Mouse (Mus musculus): Measurements from ENCODE around the gene Ccdc33.

Gene Ccdc33

DNA sequence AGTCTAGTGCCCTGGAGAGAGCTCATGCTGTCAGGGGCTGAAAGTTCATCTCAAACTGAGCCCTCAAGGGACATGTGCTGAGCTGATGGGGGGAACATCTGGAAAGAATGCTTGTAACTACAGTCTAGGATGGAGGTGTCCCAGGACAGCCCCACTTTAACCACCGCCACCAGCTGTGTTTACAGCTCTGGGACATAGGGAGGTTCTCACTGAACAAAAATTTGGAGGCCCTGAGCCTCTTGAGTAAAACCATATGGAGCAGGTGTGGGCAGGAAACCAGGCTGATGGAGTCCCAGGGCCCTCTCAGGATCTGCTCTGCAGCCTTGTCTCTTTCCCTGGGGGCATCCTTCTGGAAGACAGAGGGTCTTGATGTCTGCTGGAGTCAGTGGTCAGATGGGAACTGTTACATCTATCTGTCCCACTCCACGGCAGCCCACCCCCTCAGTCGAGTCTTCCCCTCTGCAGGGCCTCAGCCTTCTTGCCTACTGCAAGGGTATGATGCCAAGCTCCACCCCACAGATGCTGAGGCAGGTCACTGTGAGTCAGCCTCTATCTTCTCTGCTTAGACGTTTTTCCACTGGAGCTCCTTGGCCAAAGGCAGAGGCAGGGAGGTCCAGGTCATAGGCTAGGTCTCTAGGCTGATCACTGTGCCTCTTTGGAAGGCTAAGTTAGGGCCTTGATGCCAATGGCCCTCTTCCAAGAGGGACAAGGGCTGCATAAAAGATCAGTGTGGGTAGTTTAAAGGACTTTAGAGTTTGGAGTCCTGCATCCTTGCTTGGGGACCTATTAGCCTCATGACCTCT lies 26.8 kb downstream of the Ccdc33 start:
- DNase-seq (ENCODE audit: low spot score) = no peak

DNA sequence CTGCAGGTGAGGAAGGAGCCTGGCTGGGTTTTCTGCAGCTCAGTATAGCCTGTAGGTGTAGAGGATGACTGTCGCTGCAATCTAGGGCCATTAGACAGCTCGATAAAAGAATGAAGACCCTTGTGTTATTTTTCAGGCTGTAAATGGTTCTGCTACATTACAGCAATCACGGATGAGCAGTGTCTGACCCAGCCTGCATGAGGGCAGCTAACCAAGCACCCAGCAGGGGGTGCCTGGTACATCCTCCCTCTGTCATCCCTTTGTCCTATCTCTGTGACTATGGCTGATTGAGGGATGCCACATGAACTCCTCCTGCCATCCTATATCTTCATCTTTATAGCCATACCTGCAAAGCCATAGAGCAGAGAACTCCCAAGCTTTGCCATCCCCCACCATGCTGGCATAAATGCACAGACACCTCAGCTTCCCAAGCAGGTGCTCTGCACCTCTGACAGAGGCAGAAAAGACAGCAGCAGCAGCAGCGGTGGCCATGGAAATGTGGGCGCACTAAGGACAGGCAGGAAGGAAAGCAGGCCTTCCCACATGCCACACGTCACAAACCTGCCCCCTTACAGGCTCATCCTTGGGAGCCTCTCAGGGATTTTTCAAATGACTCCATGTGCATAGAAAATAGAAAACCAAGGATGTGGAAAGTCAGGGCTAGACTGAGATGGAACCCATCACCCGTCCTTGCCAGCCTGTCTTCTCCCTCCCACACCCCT lies 31.2 kb downstream of the Ccdc33 start:
- no peak for DNase-seq (ENCODE audit: low spot score)

DNA sequence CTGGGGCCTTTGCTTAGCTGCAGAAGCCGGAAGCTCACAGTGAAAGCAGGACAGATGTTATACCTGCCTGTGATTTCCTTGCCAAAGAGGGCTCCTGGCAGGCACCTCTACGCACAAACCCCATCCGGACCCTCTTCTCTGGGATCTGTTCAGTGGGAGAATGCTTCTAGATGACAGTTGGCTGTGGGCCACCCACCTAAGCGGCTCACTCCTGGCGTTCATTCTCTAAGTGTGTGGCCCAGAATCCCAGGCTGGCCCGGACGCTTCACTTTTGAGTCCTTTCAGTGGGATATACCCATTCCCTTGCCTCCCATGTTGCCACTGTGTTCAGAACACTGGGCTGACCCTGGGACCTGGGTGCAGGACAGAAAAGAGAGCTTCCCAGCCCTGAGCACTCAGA lies 31.8 kb downstream of the Ccdc33 start:
- no peak for DNase-seq (ENCODE audit: low spot score)

DNA sequence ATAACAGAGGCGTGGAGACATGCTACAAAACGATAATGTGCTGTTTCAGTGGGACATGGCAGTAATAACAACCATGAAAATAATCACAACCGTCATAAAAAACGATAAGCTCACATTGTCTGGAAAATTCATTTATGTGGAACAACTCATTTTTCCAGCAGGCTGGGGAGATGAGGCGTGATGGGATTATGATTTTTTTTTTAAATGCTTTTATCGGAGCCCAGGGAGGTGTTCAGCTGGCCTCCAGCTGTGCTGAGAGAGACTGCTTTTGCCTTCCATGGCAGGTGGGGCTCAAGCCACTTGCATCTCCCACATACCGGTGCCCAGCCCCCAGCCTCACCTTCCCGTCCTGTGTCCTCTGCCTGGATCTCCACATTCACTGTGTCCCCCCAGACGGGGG lies 32.4 kb downstream of the Ccdc33 start:
- no peak for DNase-seq (ENCODE audit: low spot score)

DNA sequence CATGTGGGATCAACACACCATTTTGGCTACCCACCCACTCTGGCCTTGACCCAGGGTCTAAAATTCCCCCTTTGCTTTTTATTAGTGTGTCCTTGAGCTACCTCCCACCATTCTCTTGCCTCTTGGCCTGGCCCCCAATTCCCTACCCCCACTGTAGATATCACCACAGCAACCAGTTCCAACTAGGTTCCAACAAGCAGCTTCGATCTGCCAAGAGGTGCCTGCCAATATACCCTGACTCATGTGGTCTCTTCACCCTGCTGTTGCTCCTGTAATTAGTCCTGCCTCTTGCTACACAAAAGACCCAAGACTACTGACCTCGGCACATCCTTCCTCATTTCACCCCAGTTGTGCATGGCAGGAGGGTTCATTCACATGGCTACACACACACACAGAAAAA lies 33.5 kb downstream of the Ccdc33 start:
- DNase-seq (ENCODE audit: low spot score) = peak; percentile 16

DNA sequence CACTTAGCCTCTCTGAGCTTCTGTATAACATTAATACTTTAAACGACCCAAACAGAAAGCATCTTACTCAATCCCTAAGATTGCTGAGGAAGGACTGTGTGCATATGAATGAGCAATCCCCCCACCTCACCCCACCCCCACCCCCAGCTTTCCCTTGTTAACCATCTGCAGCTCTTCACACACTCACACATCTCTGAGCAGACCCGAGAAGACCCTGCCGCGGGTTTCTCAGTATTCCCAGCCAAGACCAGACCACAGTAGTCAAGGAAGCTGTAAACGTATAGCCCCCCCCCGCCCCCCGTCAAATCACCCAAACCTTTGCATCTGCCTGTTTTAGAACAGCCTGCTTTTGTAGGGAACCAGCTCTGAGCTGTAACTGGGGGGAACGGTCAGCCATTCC lies 34.0 kb downstream of the Ccdc33 start:
- no peak for DNase-seq (ENCODE audit: low spot score)

DNA sequence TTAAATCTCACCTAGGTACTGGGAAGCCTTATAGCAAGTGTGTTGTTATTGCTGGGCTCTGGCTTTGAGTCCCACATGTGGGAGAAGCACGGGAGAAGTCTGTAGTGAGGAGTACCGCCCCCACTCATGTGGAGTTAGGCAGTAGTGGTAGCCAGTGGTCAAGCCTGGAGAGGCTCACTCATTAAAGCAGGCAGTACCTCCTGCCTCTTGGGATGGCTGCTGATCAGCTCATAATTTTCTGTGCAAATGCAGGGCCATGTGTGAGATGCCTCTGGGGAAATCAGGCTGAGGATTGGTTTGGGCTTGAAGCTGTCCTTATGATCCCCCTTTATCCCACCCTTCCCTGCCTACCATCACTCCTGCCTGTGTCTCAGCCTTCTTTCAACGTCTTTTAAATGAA lies 44.1 kb downstream of the Ccdc33 start:
- no peak for DNase-seq (ENCODE audit: low spot score)

DNA sequence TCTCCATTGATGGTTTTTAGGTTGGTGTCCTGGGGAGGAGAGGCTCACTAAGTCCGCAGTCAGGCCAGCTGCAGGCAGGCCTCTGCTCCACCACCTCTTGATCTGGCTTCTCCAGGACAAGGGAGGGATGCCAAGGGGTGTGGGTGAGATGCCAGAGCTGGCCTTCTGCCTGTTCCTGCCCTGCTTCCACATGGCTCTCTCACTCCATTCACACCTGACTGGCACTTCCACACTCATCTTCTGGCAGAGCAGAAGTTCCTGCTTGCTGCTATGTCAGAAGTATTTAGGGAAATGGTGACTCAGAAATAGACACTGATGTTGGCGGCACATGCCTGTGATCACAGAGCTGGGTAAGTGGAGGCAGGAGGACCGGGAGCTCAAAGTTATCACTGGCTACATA lies 51.1 kb downstream of the Ccdc33 start:
- no peak for DNase-seq (ENCODE audit: low spot score)

DNA sequence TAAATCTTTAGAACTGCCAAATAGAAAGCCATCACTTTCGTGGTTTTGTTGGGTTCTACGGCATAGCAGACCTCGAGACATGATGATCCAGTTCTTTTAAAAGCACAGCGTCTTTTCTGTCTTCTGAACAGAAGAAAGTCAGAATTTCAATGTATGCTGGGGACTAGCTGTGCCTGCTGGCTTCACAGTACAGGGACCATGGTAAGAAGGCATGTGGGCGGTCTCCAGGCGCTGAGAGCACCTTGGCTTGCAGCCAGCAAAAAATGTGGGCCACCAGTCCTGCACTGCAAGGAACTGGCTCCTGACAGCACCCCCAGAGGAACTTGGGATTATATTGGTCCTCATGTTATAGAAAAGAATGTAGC lies 51.9 kb downstream of the Ccdc33 start:
- DNase-seq (ENCODE audit: low spot score) = no peak

DNA sequence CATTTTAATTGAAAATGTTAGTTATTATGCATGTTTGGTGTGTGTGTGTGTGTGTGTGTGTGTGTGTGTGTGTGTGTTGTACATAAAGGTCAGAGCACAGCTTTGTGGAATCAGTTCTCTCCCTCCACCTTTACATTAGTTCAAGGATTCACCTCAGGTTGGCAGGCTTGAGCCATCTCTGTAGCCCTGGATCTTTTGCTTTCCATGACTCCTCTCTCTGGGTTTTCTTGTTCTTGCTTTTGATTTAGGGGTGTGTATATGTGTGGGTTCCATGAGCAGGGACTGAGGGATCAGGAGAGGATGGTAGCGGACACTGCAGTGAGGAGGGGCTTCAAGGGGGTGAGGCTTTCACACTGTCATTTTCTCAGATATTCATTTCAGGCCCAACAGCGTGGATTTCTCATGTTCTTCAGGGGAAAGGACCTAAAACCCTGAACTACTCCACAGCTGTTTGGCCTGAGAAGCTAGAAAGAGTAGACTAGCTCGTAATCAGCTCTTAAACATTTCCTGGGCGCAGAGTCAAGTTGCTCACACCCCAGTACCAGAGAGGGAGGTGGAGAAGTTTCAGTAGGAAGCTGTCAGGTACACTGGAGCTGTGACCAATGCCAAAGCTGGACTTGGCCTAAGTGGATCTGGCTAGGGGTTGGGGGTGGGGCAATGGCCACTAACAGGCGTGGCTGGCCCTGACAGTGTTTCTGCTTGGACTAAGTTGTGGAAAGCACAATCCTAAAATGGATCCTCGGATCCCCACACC lies 52.5 kb downstream of the Ccdc33 start:
- no peak for DNase-seq (ENCODE audit: low spot score)

DNA sequence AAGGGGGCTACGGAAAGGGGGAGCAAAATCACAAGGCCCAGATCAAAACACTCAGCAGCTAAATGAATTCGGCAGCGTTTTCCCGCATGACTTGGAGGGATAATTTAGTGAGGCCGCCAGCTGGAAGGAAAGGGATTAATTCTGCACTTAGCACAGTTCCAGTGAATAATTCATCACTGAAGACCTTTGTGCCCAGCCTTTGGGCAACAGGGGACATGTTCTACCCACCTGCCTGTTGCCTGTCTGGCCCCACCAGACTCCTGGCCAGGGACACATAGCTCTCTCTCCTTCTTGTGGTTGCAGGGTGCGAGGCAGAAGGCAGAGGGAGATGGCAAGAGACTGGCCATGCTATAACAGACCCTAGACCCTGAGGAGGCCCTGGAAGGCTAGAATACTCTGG lies 53.1 kb downstream of the Ccdc33 start:
- DNase-seq (ENCODE audit: low spot score) = no peak

DNA sequence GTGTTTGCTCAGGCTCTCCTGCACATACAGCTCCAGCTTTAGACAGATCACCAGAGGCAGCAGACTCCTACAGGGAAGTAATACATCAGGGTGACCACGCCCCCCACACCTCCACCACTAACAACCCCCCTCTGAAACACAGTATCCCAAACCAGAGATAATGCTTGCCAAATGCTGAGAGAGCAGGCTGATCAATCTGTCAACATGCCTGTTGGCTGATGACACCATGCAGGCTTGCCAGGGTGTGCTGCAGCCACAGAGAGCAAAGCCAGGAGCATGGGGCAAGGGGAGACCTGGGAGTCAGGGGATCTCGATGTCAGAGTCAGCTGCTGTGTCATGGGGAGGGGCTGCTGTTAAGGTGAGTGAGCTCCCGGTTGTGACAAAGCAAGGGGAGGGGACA lies 55.1 kb downstream of the Ccdc33 start, which contains the start of gene Stra6:
Gene Stra6, plus strand, starts transcription at position 258 of the 400 bp plus-strand sequence.
- no peak for DNase-seq (ENCODE audit: low spot score)

DNA sequence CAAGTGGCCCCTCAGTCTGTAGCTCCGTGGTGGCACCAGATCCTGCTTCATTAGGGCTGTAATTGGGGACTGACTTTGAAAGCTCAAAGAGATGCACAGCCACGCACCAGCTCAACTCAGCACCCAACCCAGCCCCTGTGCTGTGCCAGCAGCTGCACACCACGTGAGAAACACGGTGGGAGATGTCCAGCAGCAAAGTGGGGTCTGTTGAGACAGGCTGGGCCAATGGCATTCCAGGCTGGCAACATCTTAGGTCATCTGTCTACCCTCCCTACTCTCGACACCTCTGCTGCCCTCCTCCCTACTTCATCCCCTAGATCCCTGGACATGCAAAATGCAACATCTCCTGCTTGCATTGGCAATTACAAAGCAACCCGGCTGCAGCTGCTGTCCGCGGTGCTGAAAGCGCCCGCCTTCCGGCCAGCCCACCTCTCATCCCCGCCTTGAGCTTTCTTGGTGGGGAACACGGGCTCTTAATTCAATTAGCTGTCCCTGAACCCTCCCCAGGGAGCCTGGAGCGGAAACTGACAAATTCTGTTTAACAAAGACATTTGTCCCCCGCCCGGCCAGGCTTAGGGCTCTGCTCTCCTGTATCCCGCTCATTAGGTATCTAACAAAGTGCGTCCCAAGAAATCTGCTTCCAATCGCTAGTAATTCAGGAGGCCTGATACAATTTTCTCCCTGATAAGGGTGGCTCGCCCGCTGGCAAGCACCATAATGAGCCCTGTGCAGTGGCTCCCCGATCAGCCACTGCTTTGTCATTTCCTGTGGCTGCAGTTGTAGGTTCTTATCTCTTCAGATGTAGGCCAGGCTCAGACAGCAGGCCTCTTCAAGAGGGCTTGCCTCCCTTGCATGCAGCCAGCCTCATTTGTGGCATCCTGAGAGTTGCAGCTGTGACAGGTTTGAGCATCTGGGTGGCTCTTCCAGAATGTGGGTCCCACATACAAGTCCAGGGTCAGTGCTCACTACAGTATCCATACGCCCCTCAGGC lies 57.7 kb downstream of the Ccdc33 start:
- DNase-seq (ENCODE audit: low spot score) = peak; percentile 64

DNA sequence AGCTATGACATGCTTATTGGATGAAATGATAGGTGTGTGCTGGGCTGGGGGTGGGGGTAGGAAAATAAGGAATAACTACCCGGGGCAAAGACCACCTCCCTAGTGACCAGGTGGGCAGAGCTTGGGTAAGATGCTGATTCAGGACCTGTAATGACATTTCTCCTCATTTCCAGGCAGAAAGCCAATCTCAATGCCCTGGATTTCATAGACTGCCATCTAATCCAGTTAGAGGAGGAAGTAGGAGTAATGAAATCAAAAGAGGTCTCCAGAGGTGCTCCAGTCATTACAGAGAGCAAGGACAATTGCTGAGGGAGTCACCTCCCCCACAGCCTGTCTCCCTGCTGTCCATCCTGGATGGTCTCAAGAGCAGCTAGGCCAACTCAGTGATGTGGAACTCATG lies 58.7 kb downstream of the Ccdc33 start:
- DNase-seq (ENCODE audit: low spot score) = no peak

DNA sequence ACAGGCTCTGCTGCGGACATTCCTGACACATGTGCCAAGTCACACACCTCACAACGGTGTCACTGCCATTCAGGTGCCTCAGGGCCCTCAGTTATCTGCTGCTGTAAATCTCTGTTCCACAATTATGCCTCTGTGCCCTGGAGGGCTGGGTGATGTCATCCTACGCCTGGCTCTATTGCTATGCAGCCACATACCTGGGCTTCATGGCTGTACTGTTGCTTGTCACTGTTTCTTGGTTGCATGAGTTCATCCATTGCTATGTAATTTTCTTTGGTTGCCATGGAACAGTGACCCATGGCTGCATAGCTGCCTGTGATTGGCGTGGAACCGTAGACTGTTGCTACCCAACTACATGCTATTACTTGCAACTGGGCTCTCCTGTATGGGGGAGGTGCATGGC lies 63.0 kb downstream of the Ccdc33 start:
- no peak for DNase-seq (ENCODE audit: low spot score)

DNA sequence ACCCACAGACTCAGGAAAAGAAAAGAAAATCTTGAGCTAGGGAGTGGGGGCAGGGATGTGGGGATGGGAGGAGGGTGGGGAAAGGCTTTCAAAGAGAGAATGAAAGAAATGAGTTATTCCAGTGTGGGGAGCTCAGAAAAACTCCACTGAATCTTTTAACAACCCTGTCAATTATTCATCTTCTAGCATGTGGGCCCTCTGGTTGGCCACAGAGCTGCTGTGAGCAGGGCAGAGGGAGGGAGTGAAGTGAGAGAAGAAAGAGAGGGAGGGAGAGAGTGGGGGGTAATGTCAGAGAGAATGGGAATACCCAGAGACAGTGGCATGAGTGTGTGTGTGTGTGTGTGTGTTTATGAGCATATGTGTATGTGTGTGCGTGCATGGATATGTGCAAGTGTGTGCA lies 64.6 kb downstream of the Ccdc33 start:
- DNase-seq (ENCODE audit: low spot score) = no peak

DNA sequence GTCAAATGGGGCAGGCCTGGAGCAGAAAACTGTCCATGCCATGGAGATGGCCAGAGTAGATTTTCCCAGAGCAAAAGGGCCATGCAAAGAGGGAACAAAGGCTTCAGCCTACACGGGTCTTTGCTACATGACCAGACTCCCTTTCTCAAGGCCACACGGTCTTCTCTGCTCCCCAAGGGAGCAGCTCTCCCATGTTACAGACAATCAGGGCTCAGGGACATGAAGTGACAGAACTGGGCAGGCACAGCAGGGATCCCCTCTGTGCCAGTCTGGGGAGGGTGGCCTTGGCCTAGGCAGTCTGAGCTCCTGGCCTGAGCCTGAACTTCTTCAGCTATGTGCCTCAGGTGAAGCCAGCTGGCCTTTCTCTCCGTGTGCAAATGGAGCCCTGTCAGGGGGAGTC lies 65.1 kb downstream of the Ccdc33 start:
- DNase-seq (ENCODE audit: low spot score) = no peak

DNA sequence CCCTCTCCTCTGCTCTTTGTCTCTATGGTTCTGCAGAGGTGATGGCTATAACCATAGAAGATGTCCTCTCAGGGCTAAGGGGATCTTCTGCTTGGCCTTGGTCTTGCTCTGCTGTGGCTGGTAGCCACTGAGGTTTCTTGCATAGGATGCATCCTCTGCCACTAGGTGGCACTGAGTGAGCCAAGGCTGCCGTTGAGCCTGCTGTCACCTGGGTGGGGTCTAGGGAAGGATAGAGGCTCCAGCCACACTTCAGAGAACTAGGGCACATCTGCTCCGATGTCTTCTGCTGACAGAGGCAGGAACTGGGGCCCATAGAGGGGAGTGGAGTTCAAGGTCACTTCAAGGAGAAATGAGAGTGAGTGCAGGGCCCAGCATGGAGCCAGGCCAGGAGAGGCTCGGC lies 65.5 kb downstream of the Ccdc33 start:
- DNase-seq (ENCODE audit: low spot score) = peak; percentile 35

DNA sequence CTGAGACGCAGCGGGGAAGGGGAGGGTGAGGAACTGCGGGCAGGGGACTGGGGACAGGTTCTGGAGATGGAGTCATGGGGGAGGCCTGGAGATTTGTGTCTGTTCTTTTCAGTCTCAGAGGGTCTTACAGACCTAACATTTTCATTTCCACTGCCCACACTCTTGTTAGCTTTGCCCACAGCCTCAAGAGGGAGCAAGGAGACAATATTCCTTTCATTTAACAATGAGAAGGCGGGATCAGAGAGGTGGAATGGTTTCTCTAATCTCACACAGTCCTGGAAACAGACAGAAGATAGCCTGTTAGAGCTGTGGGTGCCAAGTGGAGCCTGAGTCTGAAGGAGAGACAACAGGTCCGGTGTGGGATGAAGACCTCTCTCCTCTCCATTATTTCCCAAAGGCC lies 66.7 kb downstream of the Ccdc33 start:
- no peak for DNase-seq (ENCODE audit: low spot score)

DNA sequence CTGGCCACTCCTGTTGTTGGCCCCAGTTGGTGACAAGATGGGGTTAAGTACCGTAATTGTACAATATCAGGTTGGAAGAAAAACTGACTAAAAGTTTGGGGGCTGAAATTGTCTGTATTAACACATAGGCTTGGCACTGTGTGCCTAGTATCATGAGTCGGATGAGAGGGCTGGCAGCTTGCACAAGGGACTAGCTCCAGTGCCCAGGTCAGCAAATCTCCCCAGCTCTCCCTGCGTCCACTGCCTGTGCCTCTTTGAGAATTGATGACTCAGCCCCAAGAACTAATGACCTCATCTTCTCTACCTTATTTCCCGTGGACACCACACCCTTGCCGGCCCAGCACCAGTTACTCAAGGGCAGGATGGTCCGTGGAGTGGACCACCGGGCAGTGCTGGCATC lies 68.8 kb downstream of the Ccdc33 start:
- no peak for DNase-seq (ENCODE audit: low spot score)

DNA sequence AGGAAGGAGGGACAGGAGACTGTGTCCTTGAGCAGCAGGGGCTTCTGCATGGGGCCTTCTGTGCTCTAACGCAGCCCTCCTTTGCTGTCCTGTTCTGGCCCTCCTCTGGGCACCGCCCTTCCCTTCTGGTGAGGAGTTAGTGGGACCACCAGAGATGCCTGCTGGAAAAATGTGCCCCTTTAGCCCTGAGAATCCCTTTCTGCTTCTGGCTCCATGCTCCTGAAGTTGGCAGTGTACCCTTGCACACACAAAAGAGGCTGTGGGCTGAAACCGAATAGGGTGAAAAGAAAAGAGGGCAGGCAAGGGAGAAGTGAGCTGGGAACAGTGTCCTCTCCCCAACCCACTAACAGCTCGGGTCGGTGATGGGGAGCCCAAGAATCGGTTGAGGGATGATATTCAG lies 69.4 kb downstream of the Ccdc33 start:
- no peak for DNase-seq (ENCODE audit: low spot score)

DNA sequence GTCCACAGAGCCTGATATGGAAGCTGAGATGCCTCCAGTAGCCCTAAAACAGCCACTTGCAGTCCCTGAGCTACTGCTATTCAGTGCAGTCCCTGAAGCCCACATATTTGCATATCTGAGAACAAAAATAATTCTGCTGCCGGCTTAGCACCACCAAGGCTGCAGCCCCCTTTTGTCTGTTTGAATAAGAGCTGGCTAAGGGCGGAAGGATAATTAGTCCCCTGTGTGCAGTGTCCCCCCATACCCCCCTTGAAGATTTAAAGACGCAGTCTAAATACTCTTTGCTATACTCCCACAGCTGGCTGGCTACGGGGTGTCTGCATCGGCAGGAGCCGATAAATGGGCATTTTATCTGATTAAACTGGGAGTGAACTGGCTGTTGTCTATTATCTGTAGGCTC lies 70.0 kb downstream of the Ccdc33 start:
- DNase-seq (ENCODE audit: low spot score) = no peak

Measured in ovary, postnatal 36 days (tissue).